Mouse (Mus musculus): ENCODE data around the gene Cish. TPM values are rescaled to one million over a fixed set of nuclear protein-coding genes. Genes with fewer than 3 reads are reported as not detected.

The Cish gene
- polyA plus RNA-seq, 1 experiment = 7.0 TPM

DNA sequence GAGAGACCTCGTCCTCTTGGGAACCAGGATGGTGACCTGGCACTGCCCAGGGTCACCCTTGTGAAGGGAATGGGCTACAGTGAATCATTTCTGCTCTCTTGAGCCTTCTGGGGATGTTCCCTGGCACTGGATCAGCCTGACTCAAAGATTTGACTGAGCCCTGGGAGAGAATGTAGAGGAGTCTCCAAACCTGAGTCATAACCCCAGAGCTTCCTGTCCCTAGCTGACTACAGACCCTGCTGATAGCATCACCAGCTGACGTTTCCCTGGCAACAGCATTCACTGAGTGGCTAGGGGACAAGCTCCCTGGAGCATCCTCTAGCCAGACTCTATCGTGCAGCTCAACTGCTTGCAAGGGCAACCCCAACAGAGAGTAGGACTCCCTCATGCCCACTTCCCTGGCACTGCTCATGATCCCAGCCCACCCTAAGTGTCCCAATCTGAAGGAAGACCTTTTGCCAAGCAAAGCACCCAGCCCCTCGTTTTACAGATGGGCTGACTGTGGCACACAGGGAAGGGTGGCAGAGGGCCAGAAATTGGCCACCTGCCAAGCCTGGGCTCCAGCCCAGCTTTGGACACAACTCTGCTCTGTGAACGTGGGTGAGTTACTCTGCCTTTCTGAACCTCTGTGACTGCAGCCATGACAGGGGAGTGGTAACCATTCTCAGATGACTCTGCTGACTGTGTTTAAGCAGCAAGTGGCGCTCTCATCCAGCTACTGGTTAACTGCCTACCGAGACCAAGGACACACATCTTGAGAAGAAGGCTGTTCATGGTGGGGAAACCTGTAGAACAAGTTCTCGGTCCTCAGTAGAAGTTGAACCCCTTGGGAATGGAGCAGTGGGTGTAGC lies 17.1 kb upstream of the Cish start:
- Histone ChIP-seq H3K27ac (ENCODE audit: control insufficient read depth, insufficient read depth, low read depth, low read length, poor library complexity) (peak overlapping the region; percentile 17; the same call in 1 of the 2 replicates), H3K4me1 (ENCODE audit: control insufficient read depth, insufficient read depth, low read length) (peaks cover 14% of the 10 kb centered on the region), H3K4me3 (replicated peaks; ENCODE audit: control insufficient read depth, low read depth, low read length) (peak overlapping the region; percentile 8)
- no peak for TF ChIP-seq POLR2A (IDR thresholded peaks at IDR 0.05; ENCODE audit: borderline replicate concordance, control insufficient read depth, low read depth, low read length)
- TF ChIP-seq CTCF (IDR thresholded peaks at IDR 0.05; ENCODE audit: control insufficient read depth, insufficient read depth, low read length) = 0 out of 2 replicates have a peak, but pooled peaks have one; percentile 9
- 35% methylated on average over 8 of the region's 8 CpGs for WGBS

DNA sequence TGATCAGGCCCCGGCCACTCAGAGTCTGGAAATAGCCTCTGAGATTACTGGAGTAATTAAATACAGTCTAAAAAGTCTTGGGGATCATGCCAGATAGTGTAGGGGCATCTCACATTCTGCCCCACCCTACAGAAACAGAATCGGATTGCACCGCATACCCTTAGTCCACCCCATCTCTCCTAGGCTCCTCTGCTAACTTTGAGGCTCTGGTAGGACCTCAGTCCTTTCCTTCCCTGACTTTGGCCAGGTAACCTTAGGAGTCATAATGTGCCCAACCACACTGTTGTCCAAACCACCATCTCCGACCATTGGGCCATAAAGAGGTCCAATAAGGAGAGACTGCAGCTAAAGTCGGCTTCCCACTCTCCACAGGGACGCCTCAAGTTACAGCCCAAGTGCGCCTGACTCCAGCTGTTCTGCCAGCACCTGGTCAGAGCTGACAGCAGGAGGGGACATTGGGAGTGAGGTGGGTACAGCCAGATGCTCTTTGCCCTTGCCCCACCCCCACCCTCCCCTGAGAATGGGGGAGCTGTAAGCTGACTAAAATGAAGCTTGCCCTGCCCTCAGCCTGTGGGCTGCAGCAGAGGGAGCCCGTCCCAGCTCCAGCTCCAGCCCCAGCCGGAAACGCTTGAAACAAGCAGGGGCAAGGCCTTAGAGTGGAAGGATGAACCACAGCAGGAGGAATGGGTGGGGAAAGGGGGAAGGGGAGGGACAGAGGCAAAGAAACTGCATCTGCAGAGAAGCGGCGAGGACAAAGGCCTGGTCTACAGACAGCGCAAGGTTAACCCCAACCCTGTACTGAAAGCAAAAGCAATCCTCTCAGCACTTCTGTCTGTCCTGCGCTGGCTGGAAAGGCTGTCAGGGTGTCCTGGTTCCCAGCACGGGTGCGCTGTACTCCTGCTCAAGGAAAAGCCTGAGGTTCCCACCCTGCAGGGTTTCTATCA lies 16.2 kb upstream of the Cish start:
- 23% methylated on average over 16 of the region's 16 CpGs for WGBS
- Histone ChIP-seq H3K4me3 (replicated peaks; ENCODE audit: control insufficient read depth, low read depth, low read length) (peak overlapping the region; percentile 67), H3K4me1 (ENCODE audit: control insufficient read depth, insufficient read depth, low read length) (peaks cover 14% of the 10 kb centered on the region), H3K27ac (ENCODE audit: control insufficient read depth, insufficient read depth, low read depth, low read length, poor library complexity) (peak overlapping the region; percentile 92)
- TF ChIP-seq CTCF (IDR thresholded peaks at IDR 0.05; ENCODE audit: control insufficient read depth, insufficient read depth, low read length) = no peak
- no peak; the same call in 1 of the 2 replicates for TF ChIP-seq POLR2A (IDR thresholded peaks at IDR 0.05; ENCODE audit: borderline replicate concordance, control insufficient read depth, low read depth, low read length)

GRCm38 (mm10) chr9:107280322-107281027 lies 15.4 kb upstream of the Cish start:
- WGBS = 8% methylated on average over 13 of the region's 13 CpGs

DNA sequence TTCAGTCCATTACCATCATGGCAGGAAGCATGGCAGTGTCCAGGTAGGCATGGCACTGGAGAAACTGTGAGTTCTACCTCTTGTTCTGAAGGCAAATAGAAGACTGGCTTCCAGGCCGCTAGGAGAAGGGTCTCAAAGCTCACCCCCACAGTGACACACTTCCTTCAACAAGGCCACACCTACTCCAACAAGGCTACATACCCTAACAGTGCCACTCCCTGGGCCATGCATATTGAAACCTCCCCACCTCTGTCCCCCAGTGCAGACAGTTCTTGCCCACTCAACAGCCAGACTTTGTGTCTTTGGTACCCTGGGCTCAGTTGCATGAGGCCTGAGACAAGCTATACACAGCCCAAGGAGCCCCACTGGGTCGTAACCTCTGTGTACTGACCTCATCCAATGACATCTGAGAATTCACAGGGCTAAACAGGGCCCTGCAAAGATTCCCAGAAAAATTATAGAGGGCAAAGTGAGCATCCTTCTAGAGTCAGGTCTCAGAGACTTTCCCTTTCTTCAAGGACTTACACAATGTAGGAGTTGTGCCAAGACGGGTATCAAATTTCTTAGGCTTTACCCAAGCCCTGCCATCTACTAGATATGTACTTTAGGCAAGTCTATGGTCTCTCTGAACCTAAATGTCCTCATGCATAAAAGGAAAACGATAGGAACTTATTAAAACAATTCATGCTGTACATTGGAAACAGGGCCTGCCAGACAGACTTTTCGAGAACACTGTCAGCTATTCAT lies 14.4 kb upstream of the Cish start:
- no peak for TF ChIP-seq POLR2A (IDR thresholded peaks at IDR 0.05; ENCODE audit: borderline replicate concordance, control insufficient read depth, low read depth, low read length)
- Histone ChIP-seq H3K4me1 (ENCODE audit: control insufficient read depth, insufficient read depth, low read length) (peaks cover 14% of the 10 kb centered on the region), H3K4me3 (replicated peaks; ENCODE audit: control insufficient read depth, low read depth, low read length) (no peak overlapping the region), H3K27ac (ENCODE audit: control insufficient read depth, insufficient read depth, low read depth, low read length, poor library complexity) (peak overlapping the region; percentile 85)
- WGBS = 45% methylated on average over 5 of the region's 5 CpGs

More at GRCm38 (mm10) chr9:107280322-107281027, 15.4 kb upstream of the Cish start:
- no peak for TF ChIP-seq CTCF (IDR thresholded peaks at IDR 0.05; ENCODE audit: control insufficient read depth, insufficient read depth, low read length)
- no peak for TF ChIP-seq POLR2A (IDR thresholded peaks at IDR 0.05; ENCODE audit: borderline replicate concordance, control insufficient read depth, low read depth, low read length)
- Histone ChIP-seq H3K4me1 (ENCODE audit: control insufficient read depth, insufficient read depth, low read length) (peaks cover 14% of the 10 kb centered on the region), H3K27ac (ENCODE audit: control insufficient read depth, insufficient read depth, low read depth, low read length, poor library complexity) (peak overlapping the region; percentile 92), H3K4me3 (replicated peaks; ENCODE audit: control insufficient read depth, low read depth, low read length) (peak overlapping the region; percentile 67)

DNA sequence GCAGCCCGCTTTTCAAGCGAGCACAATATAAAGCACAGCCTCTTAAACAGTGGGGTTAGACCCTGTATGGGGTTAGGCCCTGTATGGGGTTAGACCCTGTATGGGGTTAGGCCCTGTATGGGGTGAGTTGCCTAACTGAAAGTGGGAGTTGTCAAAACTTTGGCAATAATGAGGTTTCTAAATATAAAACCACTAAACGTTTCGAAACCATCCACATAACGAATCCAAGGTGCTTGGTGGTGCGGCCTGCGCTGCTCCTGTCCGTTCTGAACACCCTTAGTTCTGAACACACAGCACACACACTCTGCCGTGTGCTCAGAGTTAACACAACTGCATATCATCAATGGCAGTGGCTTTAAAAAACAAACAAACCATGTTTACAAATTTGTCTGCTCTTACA lies 12.9 kb upstream of the Cish start:
- Histone ChIP-seq H3K4me3 (replicated peaks; ENCODE audit: control insufficient read depth, low read depth, low read length) (no peak overlapping the region), H3K27ac (ENCODE audit: control insufficient read depth, insufficient read depth, low read depth, low read length, poor library complexity) (peak overlapping the region; percentile 67), H3K4me1 (ENCODE audit: control insufficient read depth, insufficient read depth, low read length) (peaks cover 12% of the 10 kb centered on the region; the same call in 1 of the 2 replicates)
- 37% methylated on average over 9 of the region's 9 CpGs for WGBS
- no peak for TF ChIP-seq POLR2A (IDR thresholded peaks at IDR 0.05; ENCODE audit: borderline replicate concordance, control insufficient read depth, low read depth, low read length)
- TF ChIP-seq CTCF (IDR thresholded peaks at IDR 0.05; ENCODE audit: control insufficient read depth, insufficient read depth, low read length) = no peak

DNA sequence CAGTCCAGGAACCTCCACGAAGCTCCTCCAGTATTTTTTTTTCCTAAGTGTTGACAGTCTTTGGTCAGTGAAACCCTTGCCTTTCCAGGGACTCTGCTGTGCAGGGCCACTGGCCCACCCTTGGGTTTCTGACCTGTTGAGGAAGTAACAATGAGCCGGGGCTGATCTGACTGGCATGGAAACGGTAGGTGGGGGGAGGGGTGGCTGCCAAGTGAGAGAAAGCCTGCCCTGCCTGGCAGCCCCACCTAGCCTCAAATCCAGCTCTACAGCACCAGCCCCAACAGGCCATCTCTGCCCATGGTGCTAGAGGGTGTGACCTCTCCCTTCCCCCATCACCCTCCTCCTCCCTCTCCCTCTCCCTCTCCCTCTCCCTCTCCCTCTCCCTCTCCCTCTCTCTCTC lies 10.8 kb upstream of the Cish start:
- TF ChIP-seq POLR2A (IDR thresholded peaks at IDR 0.05; ENCODE audit: borderline replicate concordance, control insufficient read depth, low read depth, low read length) = no peak
- TF ChIP-seq CTCF (IDR thresholded peaks at IDR 0.05; ENCODE audit: control insufficient read depth, insufficient read depth, low read length) = no peak
- 3% methylated on average over 3 of the region's 3 CpGs for WGBS
- Histone ChIP-seq H3K4me3 (replicated peaks; ENCODE audit: control insufficient read depth, low read depth, low read length) (no peak overlapping the region), H3K27ac (ENCODE audit: control insufficient read depth, insufficient read depth, low read depth, low read length, poor library complexity) (peak overlapping the region; percentile 83), H3K4me1 (ENCODE audit: control insufficient read depth, insufficient read depth, low read length) (peaks cover 6% of the 10 kb centered on the region; the same call in 1 of the 2 replicates)

DNA sequence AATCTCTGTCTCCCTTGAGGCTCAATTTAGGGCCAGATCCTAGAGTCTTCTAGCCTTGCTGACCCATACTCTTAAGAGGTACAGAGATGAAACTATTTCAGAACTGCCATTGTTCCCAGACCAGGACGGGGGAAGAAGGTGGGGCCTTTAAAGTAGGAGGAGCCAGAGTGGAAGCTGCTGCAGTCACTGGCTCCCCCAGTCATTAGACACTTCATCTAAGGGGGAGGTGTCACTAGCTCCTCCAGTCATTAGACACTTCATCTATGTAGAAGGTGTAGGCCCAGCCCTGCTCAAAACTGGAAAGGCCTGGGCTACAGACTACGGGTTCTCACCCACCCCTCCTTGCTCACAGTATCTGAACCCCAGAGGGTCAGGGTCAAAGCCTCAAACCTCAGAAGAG lies 8.5 kb upstream of the Cish start:
- Histone ChIP-seq H3K4me1 (ENCODE audit: control insufficient read depth, insufficient read depth, low read length) (no peaks in the 10 kb centered on the region; the same call in 1 of the 2 replicates), H3K27ac (ENCODE audit: control insufficient read depth, insufficient read depth, low read depth, low read length, poor library complexity) (peak overlapping the region; percentile 83), H3K4me3 (replicated peaks; ENCODE audit: control insufficient read depth, low read depth, low read length) (peak overlapping the region; percentile 17)
- TF ChIP-seq POLR2A (IDR thresholded peaks at IDR 0.05; ENCODE audit: borderline replicate concordance, control insufficient read depth, low read depth, low read length) (no peak), CTCF (IDR thresholded peaks at IDR 0.05; ENCODE audit: control insufficient read depth, insufficient read depth, low read length) (no peak)
- 23% methylated on average over 2 of the region's 2 CpGs for WGBS

Data from bone marrow, adult 2 months (tissue).